Mouse (Mus musculus) cerebellum, postnatal 36 days (tissue): ENCODE data around the gene Zc3h4.

Experiments used
- DNase-seq, 2 experiments: peaks; one replicate each; pipeline ENCODE4 v3.0.0; 2021 to 2022; ENCODE audit warnings: mixed read lengths in 2 of 2

Zc3h4 gene

DNA sequence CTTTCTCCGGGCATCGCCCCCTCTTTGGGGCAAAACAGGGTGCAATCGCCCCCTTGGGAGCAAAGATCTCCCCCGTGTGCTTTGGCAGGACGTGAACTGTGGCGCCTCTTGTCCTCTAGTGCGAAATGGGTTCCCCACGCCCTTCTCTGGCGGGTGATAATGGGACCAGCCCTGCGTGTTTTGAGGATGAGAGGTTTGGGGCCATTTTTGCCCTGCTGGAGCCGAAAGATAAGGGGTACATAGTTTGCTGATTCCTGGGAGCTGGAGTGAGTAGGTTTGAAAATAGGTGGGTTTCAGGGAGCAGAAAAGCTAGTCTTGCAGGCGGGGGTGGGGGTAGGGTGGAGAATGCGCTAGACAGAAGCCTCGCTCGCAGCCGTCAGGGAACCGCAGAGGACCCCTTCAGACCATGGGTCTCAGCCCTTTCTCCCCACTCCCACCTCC, 1.3 kb downstream of the Zc3h4 start:
- peak; percentile 36 to 47 for DNase-seq

DNA sequence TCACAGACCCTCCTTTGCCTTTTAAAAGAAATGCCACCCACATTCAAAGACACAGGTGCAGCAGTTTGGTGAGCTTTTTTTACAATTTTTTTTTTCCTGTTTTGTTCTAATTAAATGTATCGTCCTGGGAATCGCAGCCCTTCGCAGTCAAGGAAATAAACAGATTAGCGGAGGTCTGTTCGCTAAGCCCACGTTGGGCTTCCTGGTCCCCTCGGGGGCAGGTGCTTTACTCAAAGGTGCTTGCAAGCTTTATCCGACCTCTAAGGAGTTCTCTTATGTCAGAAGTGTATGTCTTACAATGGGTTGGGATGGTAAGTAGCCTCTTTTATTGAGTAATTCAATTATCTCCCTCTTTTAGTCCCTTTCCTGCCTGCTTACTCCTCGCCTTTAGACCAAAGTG, 1.7 kb downstream of the Zc3h4 start:
- DNase-seq = peak in 1 of 2 experiments; percentile 20

DNA sequence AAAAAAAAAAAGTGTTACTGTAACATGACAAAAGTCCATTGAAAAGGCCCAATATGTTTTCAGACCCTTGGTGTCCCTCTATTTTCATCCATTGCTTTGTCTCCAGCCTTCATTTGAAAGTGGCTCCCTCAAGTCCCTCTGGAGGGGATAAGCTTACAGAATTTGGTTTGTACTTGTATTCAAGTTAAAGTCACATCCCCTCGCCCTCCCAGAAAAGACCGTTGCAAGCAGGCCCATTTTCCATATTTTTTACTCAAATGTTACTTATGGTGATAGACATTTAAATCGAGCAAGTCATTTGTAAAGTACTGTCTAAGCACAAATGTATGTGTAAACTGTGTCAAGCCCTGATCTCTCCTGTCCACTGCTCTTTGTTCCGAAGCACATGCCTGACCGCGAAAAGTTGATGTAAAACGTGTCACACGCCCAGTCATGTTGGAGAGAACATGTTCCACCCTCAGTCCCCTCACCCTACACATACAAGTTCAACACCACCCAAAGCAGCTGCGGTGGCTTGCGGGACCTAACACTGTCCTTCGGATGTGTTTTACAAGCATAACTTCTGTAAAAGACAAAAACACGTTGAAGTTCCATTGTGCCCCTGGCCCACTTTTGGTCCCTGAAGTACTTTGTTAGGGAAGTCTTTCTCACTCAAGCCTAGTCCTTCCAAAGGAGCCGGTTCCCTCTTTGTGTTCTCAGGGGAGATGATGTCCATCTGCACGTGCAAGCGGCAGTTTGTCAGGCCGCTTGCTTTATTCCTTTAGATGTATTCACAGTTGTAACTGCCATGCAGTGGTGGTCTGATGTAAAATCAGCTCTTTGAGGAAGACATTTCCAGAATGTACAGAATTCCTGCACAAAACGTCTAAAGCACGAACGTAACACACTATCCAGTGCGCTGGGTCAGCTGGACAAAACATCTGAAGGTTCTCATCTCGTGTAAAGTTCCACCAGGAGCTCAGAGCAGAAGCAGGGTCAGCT, 2.5 kb downstream of the Zc3h4 start:
- peak in 1 of 2 experiments; percentile 27 for DNase-seq

DNA sequence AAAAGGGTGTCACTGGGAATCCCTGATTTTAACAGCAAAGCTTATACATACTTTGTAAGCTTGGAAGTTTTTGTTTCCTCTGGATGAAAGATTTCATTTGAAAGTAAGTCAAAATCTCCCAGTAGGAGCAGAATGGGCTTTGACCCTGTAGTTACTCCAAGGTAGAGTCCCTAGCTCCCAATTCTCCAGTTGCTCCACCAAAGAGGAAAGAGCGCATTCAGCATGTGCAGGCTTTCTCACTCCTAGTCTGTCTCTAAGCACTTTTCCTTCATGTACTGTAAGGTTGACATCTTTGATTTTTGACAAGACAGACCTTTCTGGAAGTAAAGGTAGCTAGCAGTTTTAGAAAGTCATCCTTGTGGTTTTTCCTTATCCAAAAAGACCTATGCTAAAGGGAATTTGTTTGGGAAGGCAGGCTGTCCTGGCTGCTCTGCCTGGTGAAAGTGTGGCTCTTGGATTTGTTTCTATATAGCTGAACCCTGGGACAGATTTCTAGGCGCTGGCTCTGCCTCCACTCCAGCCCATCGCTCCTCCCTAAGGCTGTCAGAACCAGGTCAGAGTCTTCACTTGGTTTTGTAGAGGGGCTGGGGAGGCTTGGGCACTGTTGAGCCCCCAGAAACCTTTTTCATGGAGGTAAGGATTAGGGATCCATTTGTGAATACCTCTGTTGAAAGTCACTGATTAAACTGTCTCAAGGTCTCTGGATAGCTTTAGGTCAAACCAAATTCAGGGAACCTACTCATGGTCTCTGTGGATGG, 3.8 kb downstream of the Zc3h4 start:
- DNase-seq = peak in 1 of 2 experiments; percentile 17

DNA sequence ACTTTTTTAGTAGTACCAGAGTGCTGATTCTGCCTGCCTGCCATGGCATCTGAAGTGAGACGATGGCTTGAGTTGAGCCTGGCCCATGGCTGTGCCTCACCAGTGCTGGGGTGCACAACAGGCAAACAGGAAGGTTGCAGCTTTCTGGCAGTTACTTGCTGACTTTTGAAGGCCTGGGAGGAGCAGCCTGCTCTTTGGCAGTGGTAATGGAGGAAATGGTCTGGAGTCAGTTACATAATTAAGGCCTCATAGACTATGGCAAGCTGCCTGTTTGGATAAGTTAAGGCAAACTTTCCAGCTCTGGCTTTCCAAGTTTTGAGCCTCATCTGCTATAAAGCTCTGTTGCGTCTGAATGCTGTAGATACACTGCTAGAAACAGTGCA, 4.4 kb downstream of the Zc3h4 start:
- peak; percentile 30 to 31 for DNase-seq

GRCm38 (mm10) chr7:16405516-16406351, 5.0 kb downstream of the Zc3h4 start:
- peak in 1 of 2 experiments; percentile 24 for DNase-seq

GRCm38 (mm10) chr7:16406978-16407377, 6.3 kb downstream of the Zc3h4 start:
- no peak for DNase-seq

GRCm38 (mm10) chr7:16411100-16411499, 10.4 kb downstream of the Zc3h4 start:
- DNase-seq = no peak

DNA sequence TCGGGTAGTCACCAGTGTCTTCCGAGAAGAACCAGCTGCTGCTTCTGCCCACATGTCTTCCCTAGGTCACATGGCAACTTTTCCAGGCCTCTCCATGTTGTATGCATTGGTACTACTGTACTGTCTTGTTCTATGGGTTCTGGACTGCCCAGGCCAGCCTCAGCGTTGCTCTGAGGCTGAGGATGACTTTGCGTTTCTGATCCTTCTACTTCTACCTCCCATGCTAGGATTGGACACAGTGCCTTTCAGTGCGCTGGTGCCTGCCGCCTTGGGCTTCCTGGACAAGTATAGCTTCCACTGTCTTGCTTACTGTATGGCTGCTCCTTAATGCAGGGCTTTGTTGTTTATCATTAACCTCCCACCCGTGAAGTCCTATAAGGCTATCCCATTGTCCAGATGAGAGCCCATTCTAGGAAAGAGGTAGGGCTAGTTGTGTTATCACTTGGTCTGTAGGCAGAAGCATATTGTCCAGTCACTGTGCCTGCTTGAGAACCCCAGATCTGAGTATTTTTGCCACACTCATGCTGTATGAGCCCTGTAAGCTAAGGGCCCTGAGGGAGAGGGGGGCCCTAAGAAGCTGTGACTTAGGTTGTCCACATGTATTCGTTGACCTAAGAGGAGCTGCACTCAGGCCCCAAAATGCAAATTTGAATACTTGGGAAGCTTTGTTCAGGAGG, 11.6 kb downstream of the Zc3h4 start:
- no peak for DNase-seq

- DNase-seq = no peak
Observed at GRCm38 (mm10) chr7:16412930-16413329, 12.2 kb downstream of the Zc3h4 start.

DNA sequence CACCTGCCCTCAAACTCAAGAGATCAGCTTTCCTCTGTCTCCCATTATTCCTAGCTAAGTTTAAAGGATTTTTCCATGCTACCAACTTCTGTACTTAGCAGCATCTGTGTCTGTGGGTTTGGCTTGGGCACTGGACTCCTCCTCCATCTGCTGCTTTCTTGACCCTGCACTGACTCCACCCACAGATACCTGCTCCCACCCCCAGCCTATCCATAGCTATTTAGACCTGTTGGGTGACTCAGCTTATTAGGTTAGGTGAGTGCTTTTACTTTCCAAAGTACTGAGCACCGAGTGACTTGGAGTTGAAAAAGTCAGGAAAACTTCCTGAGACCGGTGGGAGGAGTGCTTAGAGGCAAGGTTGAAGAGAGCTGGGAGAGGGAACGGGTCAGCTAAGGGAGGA, 14.7 kb downstream of the Zc3h4 start:
- no peak for DNase-seq

GRCm38 (mm10) chr7:16417141-16417771, 16.5 kb downstream of the Zc3h4 start:
- no peak for DNase-seq

GRCm38 (mm10) chr7:16418713-16419112, 18.0 kb downstream of the Zc3h4 start:
- no peak for DNase-seq

DNA sequence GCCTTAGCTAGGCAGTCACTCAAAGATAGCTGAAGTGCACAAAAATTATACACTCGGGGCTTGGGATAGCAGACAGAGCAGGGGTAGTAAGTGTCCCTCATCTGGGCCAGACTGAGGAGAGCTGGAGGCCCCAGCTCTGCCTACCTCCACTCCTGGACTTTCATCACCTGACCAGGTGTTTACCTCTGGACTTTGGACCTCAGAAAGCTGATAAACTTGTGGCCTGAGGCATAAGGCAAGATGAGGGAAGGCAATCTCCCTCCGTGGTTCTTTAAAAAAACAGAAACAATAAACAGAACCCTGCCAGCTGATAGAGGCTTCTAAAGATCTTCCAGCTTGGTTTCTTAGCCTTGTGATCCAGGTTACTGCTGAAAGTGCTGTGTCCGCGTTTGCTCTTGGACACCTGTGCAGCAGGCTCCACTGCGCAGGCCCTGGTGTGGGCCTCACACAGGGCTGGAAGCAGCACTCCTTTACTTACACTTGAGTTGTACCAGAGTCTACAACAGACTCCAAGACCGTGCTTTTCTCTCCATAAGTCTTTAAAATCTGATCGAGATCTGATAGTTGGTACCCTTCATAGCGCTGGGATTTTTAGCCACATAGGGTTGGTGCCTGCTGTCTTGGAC, 19.9 kb downstream of the Zc3h4 start:
- no peak for DNase-seq

DNA sequence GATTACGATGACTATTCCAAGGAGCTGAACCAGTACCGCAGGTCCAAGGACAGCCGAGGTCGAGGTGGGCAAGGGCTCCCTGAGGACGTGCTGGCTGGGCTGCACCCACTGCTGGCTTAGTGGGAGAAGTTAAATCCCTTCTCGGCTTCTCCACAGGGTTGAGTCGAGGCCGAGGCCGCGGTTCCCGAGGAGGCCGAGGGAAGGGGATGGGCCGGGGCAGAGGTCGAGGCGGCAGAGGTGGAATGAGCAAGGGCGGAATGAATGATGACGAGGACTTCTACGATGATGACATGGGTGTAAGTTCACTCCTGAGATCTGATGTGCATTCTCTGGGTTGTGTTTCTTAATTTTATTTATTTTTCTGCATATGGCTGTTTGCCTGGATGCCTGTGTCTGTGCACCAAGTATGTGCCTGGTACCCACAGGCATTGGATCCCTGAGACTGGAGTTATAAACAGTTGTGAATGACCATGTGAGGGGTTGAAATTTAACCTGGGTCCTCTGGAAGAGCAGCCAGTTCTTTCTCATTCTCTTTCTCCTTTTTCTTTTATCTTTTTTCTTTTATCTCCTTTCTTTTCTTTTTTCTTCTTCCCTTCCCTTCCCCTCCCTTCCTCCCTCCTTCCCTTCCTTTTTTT, 21.6 kb downstream of the Zc3h4 start:
- DNase-seq = no peak

- no peak for DNase-seq
Observed at GRCm38 (mm10) chr7:16423731-16424130, 23.0 kb downstream of the Zc3h4 start.

- DNase-seq = no peak
Observed at GRCm38 (mm10) chr7:16425721-16426120, 25.0 kb downstream of the Zc3h4 start.

DNA sequence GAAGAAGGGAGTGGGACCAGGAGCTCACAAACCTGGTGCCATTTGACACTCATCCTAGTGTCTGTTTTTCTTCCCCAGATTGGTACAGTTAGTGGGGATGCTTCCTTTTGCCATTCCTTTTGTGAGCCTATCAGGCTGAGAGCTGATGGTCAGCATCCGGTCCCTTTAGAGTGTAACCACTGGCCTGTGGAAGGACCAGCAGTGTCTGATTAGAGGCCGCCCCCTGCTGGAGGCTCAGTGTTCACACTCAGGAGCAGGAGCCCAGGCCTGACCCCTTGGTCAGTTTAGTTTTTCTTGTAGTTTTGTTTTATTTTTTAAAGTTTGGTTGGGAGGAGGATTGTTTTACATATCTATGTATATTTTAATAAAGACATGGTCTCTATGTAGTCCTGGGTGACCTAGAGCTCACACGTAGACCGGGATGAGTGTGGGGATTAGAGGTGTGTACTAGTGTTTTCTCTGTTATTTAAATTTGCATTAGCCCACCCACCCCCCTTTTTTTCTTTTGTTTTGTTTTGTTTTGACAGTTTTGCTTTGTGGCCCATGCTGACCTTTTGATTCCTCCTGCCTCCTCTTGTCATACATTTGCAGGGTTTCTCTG, 25.5 kb downstream of the Zc3h4 start:
- DNase-seq = peak; percentile 81 to 85

DNA sequence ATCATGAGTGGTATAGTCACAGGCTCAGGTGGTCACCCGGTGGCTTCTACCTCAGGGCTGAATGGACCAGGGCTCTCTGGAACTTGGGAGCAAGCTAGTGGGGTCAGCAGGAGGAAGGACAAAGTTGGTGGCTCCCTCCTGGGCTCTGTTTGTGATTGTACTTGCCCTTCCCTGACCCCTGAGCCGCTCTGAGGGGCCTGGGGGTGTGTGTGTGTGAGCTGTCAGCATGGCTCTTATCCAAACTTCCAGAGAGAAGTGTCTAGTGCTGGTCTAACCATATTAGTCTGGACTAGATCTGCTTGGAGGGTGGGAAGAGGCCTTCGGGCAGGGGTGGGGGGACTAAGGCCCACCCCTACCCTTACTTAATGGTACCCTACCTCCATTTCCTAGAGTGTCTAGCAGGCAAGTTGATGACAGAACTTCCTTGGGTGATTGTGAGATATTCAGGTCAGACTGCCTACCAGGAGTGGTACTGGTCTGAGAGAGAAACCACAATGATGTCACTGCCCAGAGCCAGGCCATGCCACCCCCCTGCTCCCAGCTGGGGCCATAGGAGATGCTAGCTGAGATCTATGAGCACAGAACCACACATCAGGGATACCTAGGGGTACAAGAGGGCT, 32.8 kb downstream of the Zc3h4 start:
- no peak for DNase-seq

DNA sequence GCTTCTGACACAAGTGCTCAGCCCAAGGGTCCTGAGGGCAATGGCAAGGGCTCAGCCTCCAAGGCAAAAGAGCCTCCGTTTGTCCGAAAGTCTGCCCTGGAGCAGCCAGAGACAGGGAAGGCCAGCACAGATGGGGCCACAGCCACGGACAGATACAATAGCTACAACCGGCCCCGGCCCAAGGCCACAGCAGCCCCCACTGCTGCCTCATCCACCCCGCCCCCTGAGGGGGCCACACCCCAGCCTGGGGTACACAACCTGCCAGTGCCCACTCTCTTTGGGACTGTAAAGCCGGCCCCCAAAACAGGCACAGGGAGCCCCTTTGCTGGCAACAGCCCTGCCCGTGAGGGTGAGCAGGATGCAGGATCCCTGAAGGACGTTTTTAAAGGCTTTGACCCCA, 34.4 kb downstream of the Zc3h4 start:
- no peak for DNase-seq
